8 mouse cellular contexts compared by ENCODE assay signal in the genomic region with DNA sequence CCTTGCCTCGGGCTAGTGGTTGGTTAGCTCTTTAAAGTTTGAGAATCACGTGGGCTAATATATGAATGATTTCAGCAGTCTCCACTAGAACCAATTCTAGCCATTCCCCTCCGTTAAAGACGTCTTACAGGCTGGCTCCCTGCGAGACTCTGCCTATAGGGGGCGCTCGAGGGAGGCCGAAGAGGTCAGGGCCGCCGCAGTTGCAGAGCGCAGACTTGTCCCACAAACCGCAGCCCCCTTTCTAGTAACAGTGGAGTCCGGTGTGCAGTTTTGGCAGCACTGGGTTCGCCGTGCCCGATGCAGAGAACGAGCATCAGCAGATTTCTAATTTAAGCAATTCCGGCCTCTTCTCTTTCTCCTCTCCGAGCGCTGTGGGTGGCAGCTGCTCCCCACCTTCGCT. TPM values are rescaled to one million over a fixed set of nuclear protein-coding genes. Genes with fewer than 3 reads are reported as not detected.
DNase-seq lines count a peak whose midpoint lies in the region; ATAC-seq and TF ChIP-seq lines count a peak whose summit lies in the region.

No protein-coding gene starts in this region.

- 0 out of 2 replicates have a peak, but pooled peaks cover 3% of the 10 kb centered on the region for H3K27me3 ChIP-seq in intestine, postnatal 0 days (replicated peaks; ENCODE audit: control insufficient read depth, insufficient read depth, low read length)
- no peaks in the 10 kb centered on the region for H3K27me3 ChIP-seq in liver, embryonic 11.5 days (replicated peaks; ENCODE audit: control insufficient read depth, insufficient read depth, low read length)
- H3K27me3 ChIP-seq in midbrain, postnatal 0 days (ENCODE audit: insufficient read depth, low read length) = peaks cover 4% of the 10 kb centered on the region; the same call in 1 of the 2 replicates
- H3K27me3 ChIP-seq in splenic B cell, adult 2 months (ENCODE audit: control insufficient read depth, insufficient read depth, low read length, poor library complexity, severe bottlenecking) = no peaks in the 10 kb centered on the region

- intact Hi-C loops in gastrocnemius, postnatal 14 days (cut with DNase I; ENCODE audit: low total_unique reads) = loop anchor here (10.0 kb wide), 1 partner anchor 58 kb away; no protein-coding TSS in a partner anchor

- peak; percentile 43 for ATAC-seq in common myeloid progenitor, adult 5-6 weeks (replicated peaks; ENCODE audit: low read depth, poor library complexity, severe bottlenecking)
- no peak for ATAC-seq in intestine, postnatal 0 days
- ATAC-seq in liver, embryonic 11.5 days (replicated peaks; ENCODE audit: low FRiP score) = peak; percentile 56; the same call in 1 of the 2 replicates
- ATAC-seq in midbrain, postnatal 0 days (ENCODE audit: low FRiP score) = peak; percentile 55

- H3K9ac ChIP-seq in intestine, postnatal 0 days (ENCODE audit: low read depth, low read length) = no peak overlapping the region
- no peak overlapping the region for H3K9ac ChIP-seq in liver, embryonic 11.5 days (ENCODE audit: low read depth, low read length)
- H3K9ac ChIP-seq in midbrain, postnatal 0 days (replicated peaks; ENCODE audit: low read length, poor library complexity, severe bottlenecking) = 0 out of 2 replicates have a peak overlapping the region, but pooled peaks have one; percentile 4

- no peak overlapping the region for H3K27ac ChIP-seq in intestine, postnatal 0 days (ENCODE audit: low read depth, low read length)
- H3K27ac ChIP-seq in liver, embryonic 11.5 days (ENCODE audit: low read depth, low read length) = no peak overlapping the region
- H3K27ac ChIP-seq in midbrain, postnatal 0 days (ENCODE audit: low read depth, low read length) = no peak overlapping the region

- H3K9me3 ChIP-seq in intestine, postnatal 0 days (ENCODE audit: control insufficient read depth) = no peaks in the 10 kb centered on the region
- no peaks in the 10 kb centered on the region for H3K9me3 ChIP-seq in liver, embryonic 11.5 days (ENCODE audit: control insufficient read depth, low read length)
- H3K9me3 ChIP-seq in midbrain, postnatal 0 days (ENCODE audit: low read length) = no peaks in the 10 kb centered on the region

- H3K4me1 ChIP-seq in intestine, postnatal 0 days (replicated peaks; ENCODE audit: control insufficient read depth, insufficient read depth, low read length) = no peaks in the 10 kb centered on the region
- H3K4me1 ChIP-seq in liver, embryonic 11.5 days (replicated peaks; ENCODE audit: control insufficient read depth, insufficient read depth, low read length) = peaks cover 11% of the 10 kb centered on the region; the same call in 1 of the 2 replicates
- no peaks in the 10 kb centered on the region; the same call in 1 of the 2 replicates for H3K4me1 ChIP-seq in midbrain, postnatal 0 days (ENCODE audit: insufficient read depth, low read length)

- peak; percentile 83 for TF ChIP-seq CTCF in intestine, postnatal 0 days (IDR thresholded peaks at IDR 0.05; ENCODE audit: low read depth)
- TF ChIP-seq CTCF in midbrain, postnatal 0 days (IDR thresholded peaks at IDR 0.05) = peak; percentile 83

- DNase-seq in heart, adult 11 months = peak; percentile 86
- DNase-seq in heart, adult 9 months (ENCODE audit: low spot score in 2 of 2) = no peak
- DNase-seq in gastrocnemius, postnatal 14 days = peak; percentile 73
- peak; percentile 79 for DNase-seq in liver, embryonic 11.5 days (ENCODE audit: low spot score)
- peak; percentile 65 for DNase-seq in midbrain, postnatal 0 days (ENCODE audit: low spot score)
- DNase-seq in splenic B cell, adult 2 months (ENCODE audit: low read depth, low spot score) = peak; percentile 83

- 14% methylated on average over 21 of the region's 21 CpGs for WGBS in intestine, postnatal 0 days
- 10% methylated on average over 21 of the region's 21 CpGs for WGBS in liver, embryonic 11.5 days
- 6% methylated on average over 21 of the region's 21 CpGs for WGBS in midbrain, postnatal 0 days

- H3K4me3 ChIP-seq in intestine, postnatal 0 days (ENCODE audit: low read depth, low read length) = no peak overlapping the region; the same call in 1 of the 2 replicates
- peak overlapping the region; percentile 23; the same call in 1 of the 2 replicates for H3K4me3 ChIP-seq in liver, embryonic 11.5 days (ENCODE audit: low read depth, low read length)
- 0 out of 2 replicates have a peak overlapping the region, but pooled peaks have one; percentile 16 for H3K4me3 ChIP-seq in midbrain, postnatal 0 days (ENCODE audit: low read depth, low read length)

- no peaks in the 10 kb centered on the region for H3K36me3 ChIP-seq in intestine, postnatal 0 days (ENCODE audit: control insufficient read depth, insufficient read depth)
- H3K36me3 ChIP-seq in liver, embryonic 11.5 days (ENCODE audit: control insufficient read depth, insufficient read depth, low read length) = no peaks in the 10 kb centered on the region
- no peaks in the 10 kb centered on the region for H3K36me3 ChIP-seq in midbrain, postnatal 0 days (ENCODE audit: insufficient read depth, low read length)
- H3K36me3 ChIP-seq in splenic B cell, adult 2 months (ENCODE audit: control insufficient read depth, insufficient read depth, low read length, poor library complexity, severe bottlenecking) = no peaks in the 10 kb centered on the region

- peak overlapping the region; percentile 44 for H3K4me2 ChIP-seq in intestine, postnatal 0 days (replicated peaks; ENCODE audit: low read depth)
- H3K4me2 ChIP-seq in liver, embryonic 11.5 days = peak overlapping the region; percentile 61
- peak overlapping the region; percentile 43 for H3K4me2 ChIP-seq in midbrain, postnatal 0 days (ENCODE audit: low read depth, low read length, poor library complexity, severe bottlenecking)

RNA-seq across cellular contexts. Expression of a gene that starts 52.6 kb away (rescaled TPM):
- total RNA-seq in common myeloid progenitor, adult 5-6 weeks (2017) = 152 and 168 TPM in 2 replicates
- total RNA-seq in gastrocnemius, postnatal 14 days (2021) = 10 to 100 TPM; 25.3 to 29.0 TPM
- polyA plus RNA-seq in intestine, postnatal 0 days (2015; fragmentation: Nextera tagmentation; extraction: Ambion mirVana) = 41.2 and 45.4 TPM in 2 replicates
- polyA plus RNA-seq in liver, embryonic 11.5 days (2014; fragmentation: Nextera tagmentation; extraction: Ambion mirVana) = 135 and 155 TPM in 2 replicates
- total RNA-seq in midbrain, postnatal 0 days (2014; rRNA removed) = 120 and 151 TPM in 2 replicates
- polyA plus RNA-seq in midbrain, postnatal 0 days (2015; fragmentation: Nextera tagmentation; extraction: Ambion mirVana) = 78.9 and 85.1 TPM in 2 replicates

Comparison
In these comparisons a context has a peak if more than half of its experiments do, and no peak if none do; other contexts are left out.
1. DNase-seq: peak in heart, adult 11 months (single experiment), gastrocnemius, postnatal 14 days (single experiment), liver, embryonic 11.5 days (single experiment), midbrain, postnatal 0 days (single experiment) and splenic B cell, adult 2 months (single experiment); none in heart, adult 9 months (0 of 2).
2. Peak in every context shown above with its lines, with median percentiles within 50 percentile points of each other: H3K4me2 ChIP-seq.